Mouse (Mus musculus): ENCODE data around the gene Ablim1.

Ablim1 gene

DNA sequence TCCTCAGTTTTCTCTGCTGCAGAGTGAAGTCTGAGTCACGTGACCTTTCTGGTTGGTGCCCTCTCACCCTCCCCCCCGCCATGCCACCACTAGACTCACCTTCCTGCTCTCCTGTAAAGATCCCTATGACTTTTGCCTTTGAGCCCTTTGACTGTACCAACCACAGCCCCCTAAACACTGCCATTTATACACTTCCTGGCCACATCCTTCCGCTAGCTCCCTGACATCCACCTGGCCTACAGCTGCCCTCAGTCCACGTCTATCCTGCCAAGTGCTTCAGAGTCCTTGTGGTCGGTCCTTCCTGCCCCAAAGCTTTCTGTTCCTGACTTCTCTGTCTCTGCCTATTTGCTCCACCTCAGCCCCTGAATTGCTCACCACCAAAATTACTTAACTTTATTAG, 29.1 kb upstream of the Ablim1 start:
- no peak for DNase-seq (ENCODE audit: low read depth, low spot score)

DNA sequence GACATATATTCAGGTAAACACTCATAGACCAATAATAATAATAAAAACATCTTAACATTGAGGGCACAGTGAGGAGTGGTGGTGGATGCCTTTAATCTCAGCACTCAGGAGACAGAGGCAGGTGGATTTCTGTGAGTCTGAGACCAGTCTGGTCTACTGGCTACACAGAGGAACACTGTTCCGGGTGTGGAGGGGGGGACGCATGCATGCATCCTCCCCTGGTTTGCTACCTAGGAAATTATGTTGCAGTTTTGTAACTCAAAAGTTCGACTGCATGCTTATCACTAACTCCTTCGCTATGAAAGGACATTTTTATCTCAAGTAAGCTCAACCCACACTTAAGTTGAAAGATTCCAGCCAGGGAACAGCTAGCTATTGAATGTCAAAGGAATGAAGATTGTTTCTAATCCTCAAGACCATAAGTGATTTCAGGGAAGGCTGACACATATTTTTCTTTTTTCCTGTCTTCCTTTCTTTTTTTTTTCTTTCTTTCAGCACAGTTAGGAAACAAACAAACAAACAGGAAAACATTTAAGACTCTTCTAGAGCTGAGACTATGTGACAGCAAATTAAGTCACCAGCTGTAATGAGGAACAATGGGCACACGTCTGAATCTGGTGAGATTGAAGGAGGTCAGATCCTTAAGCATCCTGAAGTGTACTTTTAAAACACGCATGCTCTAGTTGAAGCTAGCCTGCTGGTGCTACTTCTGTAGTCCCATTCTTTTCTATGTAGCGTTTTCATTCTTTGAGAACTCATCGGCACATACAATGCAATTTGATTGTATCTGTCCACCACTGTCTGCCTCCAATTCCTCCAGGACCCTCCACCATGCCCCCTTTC, 26.4 kb upstream of the Ablim1 start:
- DNase-seq (ENCODE audit: low read depth, low spot score): no peak

DNA sequence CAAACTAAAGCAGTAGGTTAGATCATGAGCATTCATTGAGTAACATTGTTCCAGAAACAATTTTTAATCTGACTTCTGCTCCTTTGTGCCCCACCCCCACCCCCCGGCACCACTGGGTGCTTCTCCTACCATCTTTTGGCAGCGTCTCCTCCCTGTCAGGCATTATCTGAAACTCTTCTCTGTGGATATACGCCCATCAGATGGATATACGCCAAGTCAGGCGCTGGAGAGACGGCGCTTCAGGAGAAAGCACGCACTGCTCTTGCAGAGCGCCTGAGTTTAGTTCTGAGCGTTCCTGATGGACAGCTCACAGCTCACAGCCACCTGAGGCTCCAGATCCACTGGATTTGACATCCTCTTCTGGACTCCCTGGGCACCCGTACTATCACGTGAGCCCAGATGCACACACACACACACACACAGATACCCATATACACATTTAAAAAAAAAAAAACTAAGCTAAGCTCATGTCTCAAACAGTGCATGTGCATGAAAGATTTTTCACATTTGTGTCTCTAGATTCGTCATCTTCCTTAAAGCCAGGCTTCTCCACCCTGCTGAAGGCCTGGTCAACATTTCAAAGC, 24.7 kb upstream of the Ablim1 start:
- no peak for DNase-seq (ENCODE audit: low read depth, low spot score)

DNA sequence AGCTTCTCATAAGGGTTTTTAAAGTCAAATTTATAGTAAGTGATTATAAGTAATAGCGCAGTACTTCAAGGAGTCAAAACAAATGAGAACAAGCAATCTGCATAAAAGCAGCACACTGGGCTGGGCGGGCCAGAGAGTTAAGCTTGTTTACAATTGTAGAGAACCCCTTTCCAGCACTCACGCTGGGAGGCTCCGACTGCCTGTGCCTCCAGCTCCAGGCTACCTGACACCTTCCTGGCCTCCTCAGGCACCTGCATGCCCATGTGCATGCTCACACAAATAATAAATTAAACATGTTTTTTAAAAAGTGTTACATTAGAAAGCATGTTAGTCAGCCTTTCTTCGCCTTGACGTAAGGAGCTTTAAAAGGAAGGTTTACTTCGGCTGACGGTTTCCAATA, 20.4 kb upstream of the Ablim1 start:
- no peak for DNase-seq (ENCODE audit: low read depth, low spot score)

DNA sequence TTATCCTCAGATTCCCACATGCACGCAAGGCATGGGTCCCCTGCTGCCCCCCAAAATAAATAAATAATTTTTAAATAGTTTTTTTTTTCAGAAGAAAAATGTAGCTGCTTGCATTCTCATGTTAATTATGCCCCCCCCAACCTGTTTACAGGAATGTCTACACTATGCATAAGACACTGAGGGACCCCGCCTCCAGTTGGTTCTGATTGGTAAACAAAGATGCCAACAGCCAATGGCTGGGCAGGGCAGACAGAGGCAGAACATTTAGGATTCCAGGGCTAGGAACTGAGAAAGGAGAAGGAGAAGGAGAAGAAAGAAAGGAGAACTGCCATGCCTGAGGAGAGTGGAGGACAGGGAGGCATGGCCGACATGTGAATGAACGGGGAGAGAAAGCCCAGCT, 18.6 kb upstream of the Ablim1 start:
- no peak for DNase-seq (ENCODE audit: low read depth, low spot score)

DNA sequence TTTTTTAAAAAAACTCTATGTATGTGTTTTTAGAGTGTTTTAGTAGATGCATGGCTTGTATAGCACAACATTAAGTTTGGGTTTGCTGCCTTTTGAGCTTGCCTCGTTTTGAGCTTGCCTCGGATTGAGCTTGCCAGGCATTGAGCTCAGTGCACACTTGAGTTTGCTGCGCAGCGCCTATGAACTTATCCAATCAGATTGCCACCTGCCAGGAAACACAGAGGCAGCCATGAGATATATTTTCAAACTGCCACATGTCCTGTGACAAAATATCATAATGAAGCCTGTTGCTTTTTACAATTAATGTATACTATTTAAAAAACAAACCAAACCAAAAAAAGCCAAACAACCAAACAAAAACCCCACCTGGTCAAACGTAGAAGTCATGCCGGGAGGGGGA, 16.5 kb upstream of the Ablim1 start:
- DNase-seq (ENCODE audit: low read depth, low spot score): no peak

DNA sequence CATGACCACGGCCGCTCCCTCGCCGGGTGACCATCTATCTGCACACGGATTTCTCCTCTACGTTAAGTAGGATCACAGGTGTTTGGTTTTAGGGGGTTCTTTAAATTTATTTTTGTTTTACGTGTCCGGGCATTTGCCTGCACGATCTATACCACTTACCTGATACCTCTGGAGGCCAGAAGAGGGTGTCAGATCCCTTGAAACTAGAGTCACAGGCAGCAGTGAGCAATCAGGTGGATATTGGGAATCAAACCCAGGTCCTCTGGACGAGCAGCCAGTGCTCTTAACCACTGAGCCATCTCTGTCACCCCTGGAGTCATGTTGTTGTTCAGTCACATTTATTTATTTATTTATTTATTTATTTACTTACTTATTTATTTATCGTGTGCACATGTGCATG, 15.6 kb upstream of the Ablim1 start:
- no peak for DNase-seq (ENCODE audit: low read depth, low spot score)

DNA sequence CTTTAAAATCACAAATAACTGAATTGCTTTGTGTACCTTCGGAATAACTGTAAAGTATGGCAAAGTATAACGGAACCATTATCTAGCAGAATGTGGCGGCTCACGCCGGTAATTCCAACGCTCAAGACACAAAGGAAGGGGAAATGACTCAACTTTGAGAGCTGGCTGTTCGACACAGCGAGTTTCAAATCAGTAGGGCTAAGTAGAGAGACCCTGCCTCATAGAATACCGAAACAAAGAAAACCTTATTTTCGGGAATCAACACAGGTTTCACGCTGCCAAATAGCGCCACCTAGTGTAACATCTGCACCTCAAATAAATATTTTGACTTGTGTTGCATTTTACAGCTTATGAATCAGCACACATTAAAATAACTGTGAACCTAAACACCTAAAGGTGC, 14.1 kb upstream of the Ablim1 start:
- DNase-seq (ENCODE audit: low read depth, low spot score): no peak

DNA sequence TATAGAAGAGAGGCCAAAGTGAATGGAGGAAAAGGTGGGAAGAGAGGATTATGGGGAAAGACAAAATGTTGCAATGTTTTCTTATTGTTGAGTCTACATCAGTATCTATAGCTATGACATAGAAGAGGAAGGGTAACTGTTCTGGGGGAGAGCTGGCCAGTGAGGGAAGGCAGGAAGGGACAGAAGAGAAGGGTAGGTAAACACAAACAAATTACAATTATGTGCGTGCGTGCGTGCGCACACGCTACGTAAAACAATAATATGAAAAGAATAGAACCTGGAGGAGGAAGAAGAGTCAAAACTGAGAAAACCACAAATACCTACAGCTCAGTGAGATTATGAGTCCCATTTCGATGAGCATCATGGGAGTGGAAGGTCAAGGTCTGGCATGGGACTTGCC, 13.6 kb upstream of the Ablim1 start:
- DNase-seq (ENCODE audit: low read depth, low spot score): no peak

DNA sequence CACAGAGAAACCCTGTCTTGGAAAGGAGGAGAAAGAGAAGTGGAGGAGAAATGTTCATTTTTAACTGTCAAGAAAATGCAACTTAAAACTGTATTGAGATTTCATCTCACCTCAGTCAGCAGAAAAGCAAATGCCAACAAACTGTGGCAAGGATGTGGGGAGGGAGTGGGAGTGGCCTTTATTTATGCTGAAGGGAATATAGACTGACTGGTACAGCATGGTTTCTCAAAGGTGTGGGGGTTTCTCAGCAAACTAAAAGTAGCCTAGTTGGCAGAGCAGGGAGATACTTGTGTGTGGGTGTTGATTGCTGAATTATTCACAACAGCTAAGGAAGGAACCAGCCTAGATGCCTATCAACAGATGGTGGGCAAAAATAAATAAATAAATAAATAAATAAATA, 13.0 kb upstream of the Ablim1 start:
- no peak for DNase-seq (ENCODE audit: low read depth, low spot score)

DNA sequence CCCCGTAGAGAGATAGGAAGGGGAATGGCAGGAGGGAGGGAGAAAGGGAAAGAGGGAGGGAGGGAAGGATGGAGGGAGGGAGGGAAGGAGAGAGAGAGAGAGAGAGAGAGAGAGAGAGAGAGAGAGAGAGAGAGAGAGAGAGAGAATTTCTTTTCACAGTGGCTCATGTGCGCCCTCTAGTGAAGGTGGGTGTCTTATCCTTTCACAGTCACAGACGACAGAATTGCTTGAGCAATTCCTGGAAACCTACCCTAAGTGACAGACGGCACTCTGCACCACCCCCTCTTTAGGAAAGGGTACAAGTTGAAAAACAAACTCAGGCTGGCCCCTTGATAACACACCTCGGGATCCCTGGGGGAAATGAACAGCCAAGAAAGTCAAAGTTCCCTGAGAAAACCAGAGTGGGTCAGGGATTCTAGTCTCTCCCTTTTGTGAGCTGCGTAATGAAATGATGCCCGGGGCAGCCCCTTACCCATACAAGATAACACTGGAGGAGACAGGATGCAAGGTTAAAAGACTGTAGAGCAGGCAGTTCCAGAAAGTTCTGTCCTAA, 11.1 kb upstream of the Ablim1 start:
- DNase-seq (ENCODE audit: low read depth, low spot score): no peak

DNA sequence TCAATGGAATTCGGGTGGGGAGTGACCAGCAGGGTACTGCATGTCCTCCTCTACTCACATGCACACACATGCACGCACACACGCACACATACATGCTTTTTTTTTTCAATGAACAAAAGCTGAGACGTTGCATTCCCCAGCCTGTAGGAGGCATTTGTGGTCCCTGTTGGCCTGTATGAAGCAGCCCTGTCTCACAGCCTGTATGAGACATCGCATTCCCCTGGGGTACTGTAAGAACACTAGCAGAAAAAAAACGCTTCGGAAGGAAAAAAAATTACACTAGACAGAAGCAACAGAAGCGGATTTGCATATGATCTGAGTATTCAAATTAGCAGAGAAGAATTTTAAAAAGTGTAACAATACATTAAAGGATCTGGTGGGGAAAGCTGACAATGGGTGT, 8.4 kb upstream of the Ablim1 start:
- DNase-seq (ENCODE audit: low read depth, low spot score): no peak

DNA sequence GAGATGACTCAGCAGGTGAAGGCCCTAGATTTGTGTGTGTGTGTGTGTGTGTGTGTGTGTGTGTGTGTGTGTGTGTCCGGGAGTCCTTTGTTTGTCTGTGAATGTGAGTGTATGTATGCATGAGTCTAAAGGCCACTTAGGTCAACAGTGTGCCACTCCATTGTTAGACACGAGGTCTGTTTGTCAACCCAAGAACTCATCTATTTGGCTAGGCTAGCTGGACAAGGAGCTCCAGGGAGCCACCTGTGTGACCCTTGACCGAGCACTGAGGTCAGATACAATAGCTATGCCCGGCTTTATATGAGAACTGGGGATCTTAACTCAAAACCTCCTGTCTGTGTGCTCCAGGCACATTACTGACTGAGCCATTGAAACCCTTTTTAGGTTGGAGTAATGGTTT, 7.8 kb upstream of the Ablim1 start:
- DNase-seq (ENCODE audit: low read depth, low spot score): no peak

DNA sequence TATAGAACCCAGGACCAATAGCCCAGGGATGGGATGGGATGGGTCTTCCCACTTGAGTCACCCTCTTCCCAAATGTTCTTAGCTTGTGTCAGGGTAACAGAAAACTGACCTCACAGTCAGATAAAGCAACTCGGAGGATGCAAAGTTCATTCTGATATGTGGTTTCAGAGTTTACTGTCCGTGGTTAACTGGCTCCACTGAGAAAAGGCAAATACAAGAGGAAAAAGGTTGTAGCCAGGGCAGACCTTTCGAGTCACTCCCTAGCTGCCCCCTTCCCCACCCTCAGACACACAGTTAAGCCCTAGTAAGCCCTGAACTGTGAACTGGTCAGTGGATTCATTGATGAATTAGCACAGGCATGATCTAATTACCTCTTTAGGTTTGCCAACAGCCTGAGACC, 7.1 kb upstream of the Ablim1 start:
- no peak for DNase-seq (ENCODE audit: low read depth, low spot score)

DNA sequence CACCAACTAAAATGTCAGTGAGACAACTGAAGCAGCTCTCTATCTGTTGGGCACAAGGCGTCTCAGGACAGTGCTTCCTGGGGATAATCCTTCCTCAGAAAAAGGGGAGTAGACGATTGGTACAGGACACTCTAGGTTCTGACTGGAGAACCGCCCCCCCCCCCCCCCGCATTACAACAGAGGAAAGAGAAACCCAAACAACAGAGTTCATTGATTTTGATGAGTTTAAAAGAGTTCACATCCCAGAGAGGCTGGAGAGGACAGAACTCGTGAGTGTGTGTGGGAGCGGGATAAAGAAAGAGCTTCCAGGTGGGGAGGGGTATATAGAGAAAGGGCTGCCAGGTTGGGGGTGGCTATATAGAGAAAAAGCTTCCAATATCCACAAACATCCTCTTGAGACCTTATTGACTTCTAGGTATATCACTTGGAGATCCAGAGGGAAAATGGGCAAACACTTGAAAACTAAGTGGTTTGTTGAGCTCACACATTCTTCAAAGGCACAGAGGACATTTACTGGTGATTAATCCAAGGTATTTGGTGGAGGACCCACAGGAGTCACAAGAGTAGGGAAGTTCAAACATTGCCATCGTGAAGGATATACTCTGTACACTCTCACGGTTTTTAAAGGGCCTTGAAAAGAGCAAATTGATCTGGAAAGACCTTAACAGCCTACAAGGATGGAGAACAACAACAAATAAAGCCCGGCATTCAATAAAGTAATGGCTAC, 6.1 kb upstream of the Ablim1 start:
- DNase-seq (ENCODE audit: low read depth, low spot score): no peak

DNA sequence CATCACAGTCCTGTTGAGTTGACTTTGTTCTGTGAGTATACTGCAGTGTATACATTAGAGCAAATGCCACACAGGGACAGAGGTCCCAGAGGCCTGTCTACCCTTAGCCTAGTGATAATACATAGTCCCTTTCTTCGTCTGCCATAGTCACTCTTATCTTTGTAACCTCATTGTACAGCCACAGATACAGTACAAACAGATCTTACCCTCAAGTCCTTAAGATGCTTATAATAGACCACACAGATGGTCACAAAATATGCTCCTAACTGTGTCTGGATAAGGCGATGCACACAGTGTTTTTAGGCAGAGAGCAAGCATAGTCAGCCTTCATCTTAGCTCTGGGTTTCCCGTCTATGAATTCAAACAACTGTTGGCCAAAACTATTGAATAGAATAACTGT, 1.9 kb upstream of the Ablim1 start:
- no peak for DNase-seq (ENCODE audit: low read depth, low spot score)

DNA sequence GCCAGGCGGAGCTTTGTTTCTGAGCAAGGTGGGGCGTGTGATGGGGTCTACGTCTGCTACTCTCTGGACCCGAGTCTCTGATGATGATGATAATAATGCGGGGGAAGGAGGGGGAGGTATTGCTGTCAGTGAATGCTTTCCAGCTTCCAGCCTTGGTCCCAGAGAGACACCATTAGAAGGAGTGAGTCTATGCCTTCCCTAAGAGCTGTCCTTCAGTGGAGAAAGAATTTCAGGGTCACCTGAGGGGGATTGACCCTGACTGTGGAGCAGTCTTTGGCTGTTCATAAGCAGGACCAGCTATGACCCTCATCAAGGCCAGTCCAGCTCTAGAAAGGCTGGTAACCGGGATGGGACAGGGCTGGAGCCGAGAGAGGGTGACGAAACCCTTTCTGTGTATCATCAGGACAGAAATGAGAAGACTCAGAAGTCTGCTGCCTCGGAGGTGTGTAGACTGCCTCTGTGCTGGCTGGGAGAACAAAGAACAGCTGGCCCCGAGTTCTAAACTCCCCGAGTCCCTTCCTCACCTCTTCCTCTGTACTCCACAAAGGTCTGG, 370 bp upstream of the Ablim1 start:
- no peak for DNase-seq (ENCODE audit: low read depth, low spot score)

DNA sequence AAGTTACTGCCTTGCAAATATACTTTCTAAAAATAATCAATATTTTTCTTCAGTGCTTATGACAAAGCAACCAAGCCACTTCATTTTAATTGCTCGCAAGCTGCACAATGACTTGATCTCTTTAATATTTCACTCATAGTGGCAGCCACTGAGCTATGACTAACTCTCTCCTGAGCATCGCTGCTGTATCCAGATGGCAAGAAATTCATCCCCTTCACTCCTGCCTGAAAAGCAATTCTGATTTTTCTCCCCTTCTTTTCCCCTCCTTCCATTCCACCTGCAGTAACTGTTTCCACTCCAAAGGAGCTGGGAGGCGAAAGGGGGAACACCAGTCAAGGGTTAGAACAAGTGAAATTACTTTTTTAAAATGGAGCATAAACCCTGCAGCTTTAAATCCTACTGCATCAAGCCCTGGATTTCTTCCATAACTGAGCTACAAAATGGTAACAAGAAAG, 801 bp downstream of the Ablim1 start:
- no peak for DNase-seq (ENCODE audit: low read depth, low spot score)

DNA sequence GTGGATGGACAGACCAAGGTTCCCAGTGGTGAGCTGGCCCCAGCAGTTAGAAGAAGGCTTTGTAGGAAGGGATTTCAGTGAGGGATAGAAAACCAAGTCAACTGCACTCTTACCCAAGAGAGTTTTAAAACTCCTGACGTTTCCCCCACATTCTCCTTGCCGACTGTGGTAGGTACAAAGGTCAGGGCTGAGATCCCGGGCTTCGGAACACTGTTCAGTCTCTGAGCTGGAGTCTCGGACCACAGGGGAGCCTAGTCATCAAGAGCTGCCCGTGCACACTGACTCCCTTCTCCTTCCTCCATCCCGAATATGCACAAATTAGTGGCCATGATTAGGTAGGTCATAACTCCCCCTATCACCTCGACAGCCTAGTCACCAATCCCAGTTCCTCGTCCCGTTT, 1.5 kb downstream of the Ablim1 start:
- no peak for DNase-seq (ENCODE audit: low read depth, low spot score)

DNA sequence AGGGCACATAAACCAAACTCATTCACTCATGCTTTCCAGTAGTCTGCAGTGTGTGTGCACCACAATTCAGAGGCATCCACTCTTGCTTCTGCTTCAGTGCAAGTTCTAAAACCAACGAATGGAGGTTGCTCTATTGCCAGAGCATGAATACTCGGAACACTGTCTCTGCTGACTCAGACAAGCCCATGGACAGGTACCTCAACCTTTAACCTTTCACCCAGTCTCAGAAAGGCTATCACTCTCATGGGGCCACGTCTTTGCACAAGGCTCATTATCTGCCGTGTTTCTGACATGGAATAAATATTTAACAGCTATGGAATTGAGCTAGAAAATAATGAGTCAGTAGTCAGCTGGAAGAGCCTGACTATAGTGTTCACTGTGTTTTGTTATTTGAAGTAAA, 4.7 kb downstream of the Ablim1 start:
- no peak for DNase-seq (ENCODE audit: low read depth, low spot score)

DNA sequence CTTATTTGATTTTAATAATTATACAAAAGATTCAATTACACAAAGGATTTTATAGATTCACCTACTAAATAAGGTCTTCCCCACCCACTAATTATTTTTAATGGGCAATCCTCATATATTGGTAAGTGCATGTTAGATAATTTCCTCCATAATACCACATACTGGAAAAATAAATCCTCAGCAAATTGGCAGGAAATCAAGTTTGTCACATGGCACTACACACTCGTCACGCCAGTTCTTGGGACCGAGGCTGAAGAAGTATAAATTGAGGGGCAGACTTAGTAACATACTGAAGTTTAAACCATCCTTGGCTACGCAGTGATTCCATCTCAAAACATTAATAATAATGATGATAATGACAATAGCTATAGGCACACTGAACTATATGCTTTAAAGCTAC, 8.1 kb downstream of the Ablim1 start:
- DNase-seq (ENCODE audit: low read depth, low spot score): no peak

DNA sequence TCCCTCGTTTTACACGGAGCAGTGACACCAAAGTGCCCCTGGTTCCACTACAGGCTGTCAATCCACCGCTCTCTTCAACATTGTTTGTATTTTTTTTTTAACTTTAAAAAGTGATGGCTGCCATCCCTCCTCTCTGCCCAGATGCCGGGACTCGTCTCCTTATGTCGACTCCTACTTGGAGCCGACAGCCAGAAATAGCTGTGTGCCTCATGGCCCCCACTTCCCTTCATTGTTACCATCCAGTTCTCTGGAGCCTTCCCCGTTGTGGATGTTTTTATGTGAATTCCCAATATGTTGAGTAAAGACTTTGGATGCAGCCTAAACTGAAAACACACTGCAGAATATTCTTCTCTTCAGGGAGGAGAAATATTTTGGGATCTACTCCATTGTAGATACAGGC, 8.7 kb downstream of the Ablim1 start:
- no peak for DNase-seq (ENCODE audit: low read depth, low spot score)

All from brain, embryonic 18.5 days (tissue).